Mouse (Mus musculus): ENCODE data around the gene Ttc17. TPM values are rescaled to one million over a fixed set of nuclear protein-coding genes. Genes with fewer than 3 reads are reported as not detected.

The Ttc17 gene
- 34.5 and 38.7 TPM in 2 replicates for polyA plus RNA-seq (2012; ENCODE audit: insufficient read depth, insufficient read length, missing spikeins)

GRCm38 (mm10) chr2:94406083-94406957, at the start of gene Ttc17:
Gene Ttc17, minus strand, starts transcription at chr2:94406689.
- Histone ChIP-seq H3K4me1 (ENCODE audit: control insufficient read depth, insufficient read depth, low read length) (peaks cover 23% of the 10 kb centered on the region), H3K27ac (ENCODE audit: insufficient read depth, low read depth, low read length) (peak within 1 kb of the TSS; percentile 84), H3K4me3 (ENCODE audit: insufficient read depth, low read length) (peak within 1 kb of the TSS; percentile 81)
- TF ChIP-seq CTCF (IDR thresholded peaks at IDR 0.05; ENCODE audit: low read depth, low read length) (no peak), POLR2A (IDR thresholded peaks at IDR 0.05; ENCODE audit: borderline replicate concordance, low read depth, low read length) (peak; percentile 70; the same call in 1 of the 2 replicates)

GRCm38 (mm10) chr2:94449643-94450042, 43.2 kb upstream of the Ttc17 start:
- TF ChIP-seq POLR2A (IDR thresholded peaks at IDR 0.05; ENCODE audit: borderline replicate concordance, low read depth, low read length) = no peak
- no peak for TF ChIP-seq CTCF (IDR thresholded peaks at IDR 0.05; ENCODE audit: low read depth, low read length)
- H3K4me3 ChIP-seq (ENCODE audit: insufficient read depth, low read length) = no peak overlapping the region
- H3K27ac ChIP-seq (ENCODE audit: insufficient read depth, low read depth, low read length) = no peak overlapping the region
- H3K4me1 ChIP-seq (ENCODE audit: control insufficient read depth, insufficient read depth, low read length) = no peaks in the 10 kb centered on the region

GRCm38 (mm10) chr2:94436952-94437351, 30.5 kb upstream of the Ttc17 start:
- TF ChIP-seq POLR2A (IDR thresholded peaks at IDR 0.05; ENCODE audit: borderline replicate concordance, low read depth, low read length) = no peak
- no peak for TF ChIP-seq CTCF (IDR thresholded peaks at IDR 0.05; ENCODE audit: low read depth, low read length)
- peak overlapping the region; percentile 84 for H3K4me3 ChIP-seq (ENCODE audit: insufficient read depth, low read length)
- peak overlapping the region; percentile 58 for H3K27ac ChIP-seq (ENCODE audit: insufficient read depth, low read depth, low read length)
- peaks cover 35% of the 10 kb centered on the region for H3K4me1 ChIP-seq (ENCODE audit: control insufficient read depth, insufficient read depth, low read length)

- Histone ChIP-seq H3K4me3 (ENCODE audit: insufficient read depth, low read length) (no peak overlapping the region), H3K4me1 (ENCODE audit: control insufficient read depth, insufficient read depth, low read length) (peaks cover 48% of the 10 kb centered on the region), H3K27ac (ENCODE audit: insufficient read depth, low read depth, low read length) (no peak overlapping the region)
- TF ChIP-seq POLR2A (IDR thresholded peaks at IDR 0.05; ENCODE audit: borderline replicate concordance, low read depth, low read length) (no peak), CTCF (IDR thresholded peaks at IDR 0.05; ENCODE audit: low read depth, low read length) (no peak)
Observed at GRCm38 (mm10) chr2:94435481-94435880, 29.0 kb upstream of the Ttc17 start.

- no peak for TF ChIP-seq POLR2A (IDR thresholded peaks at IDR 0.05; ENCODE audit: borderline replicate concordance, low read depth, low read length)
- TF ChIP-seq CTCF (IDR thresholded peaks at IDR 0.05; ENCODE audit: low read depth, low read length) = no peak
- H3K4me1 ChIP-seq (ENCODE audit: control insufficient read depth, insufficient read depth, low read length) = peaks cover 50% of the 10 kb centered on the region
- H3K27ac ChIP-seq (ENCODE audit: insufficient read depth, low read depth, low read length) = no peak overlapping the region
- no peak overlapping the region for H3K4me3 ChIP-seq (ENCODE audit: insufficient read depth, low read length)
Observed at GRCm38 (mm10) chr2:94434833-94435232, 28.3 kb upstream of the Ttc17 start.

GRCm38 (mm10) chr2:94432214-94432613, 25.7 kb upstream of the Ttc17 start:
- no peak overlapping the region for H3K4me3 ChIP-seq (ENCODE audit: insufficient read depth, low read length)
- no peak for TF ChIP-seq CTCF (IDR thresholded peaks at IDR 0.05; ENCODE audit: low read depth, low read length)
- TF ChIP-seq POLR2A (IDR thresholded peaks at IDR 0.05; ENCODE audit: borderline replicate concordance, low read depth, low read length) = no peak
- H3K4me1 ChIP-seq (ENCODE audit: control insufficient read depth, insufficient read depth, low read length) = peaks cover 46% of the 10 kb centered on the region
- H3K27ac ChIP-seq (ENCODE audit: insufficient read depth, low read depth, low read length) = no peak overlapping the region

GRCm38 (mm10) chr2:94428456-94428855, 22.0 kb upstream of the Ttc17 start:
- TF ChIP-seq POLR2A (IDR thresholded peaks at IDR 0.05; ENCODE audit: borderline replicate concordance, low read depth, low read length) = no peak
- no peak for TF ChIP-seq CTCF (IDR thresholded peaks at IDR 0.05; ENCODE audit: low read depth, low read length)
- no peak overlapping the region for H3K27ac ChIP-seq (ENCODE audit: insufficient read depth, low read depth, low read length)
- H3K4me1 ChIP-seq (ENCODE audit: control insufficient read depth, insufficient read depth, low read length) = peaks cover 26% of the 10 kb centered on the region
- no peak overlapping the region for H3K4me3 ChIP-seq (ENCODE audit: insufficient read depth, low read length)

- H3K4me3 ChIP-seq (ENCODE audit: insufficient read depth, low read length) = peak overlapping the region; percentile 81
- no peak for TF ChIP-seq POLR2A (IDR thresholded peaks at IDR 0.05; ENCODE audit: borderline replicate concordance, low read depth, low read length)
- no peak overlapping the region for H3K27ac ChIP-seq (ENCODE audit: insufficient read depth, low read depth, low read length)
- H3K4me1 ChIP-seq (ENCODE audit: control insufficient read depth, insufficient read depth, low read length) = peaks cover 20% of the 10 kb centered on the region
Observed at GRCm38 (mm10) chr2:94407441-94407840, 952 bp upstream of the Ttc17 start.

- TF ChIP-seq CTCF (IDR thresholded peaks at IDR 0.05; ENCODE audit: low read depth, low read length) = no peak
- TF ChIP-seq POLR2A (IDR thresholded peaks at IDR 0.05; ENCODE audit: borderline replicate concordance, low read depth, low read length) = no peak
- Histone ChIP-seq H3K4me1 (ENCODE audit: control insufficient read depth, insufficient read depth, low read length) (peaks cover 22% of the 10 kb centered on the region), H3K4me3 (ENCODE audit: insufficient read depth, low read length) (peak overlapping the region; percentile 81), H3K27ac (ENCODE audit: insufficient read depth, low read depth, low read length) (peak overlapping the region; percentile 84; the same call in 1 of the 2 replicates)
Observed at GRCm38 (mm10) chr2:94407021-94407420, 532 bp upstream of the Ttc17 start.

- peaks cover 26% of the 10 kb centered on the region for H3K4me1 ChIP-seq (ENCODE audit: control insufficient read depth, insufficient read depth, low read length)
- H3K27ac ChIP-seq (ENCODE audit: insufficient read depth, low read depth, low read length) = peak overlapping the region; percentile 84
- TF ChIP-seq CTCF (IDR thresholded peaks at IDR 0.05; ENCODE audit: low read depth, low read length) (no peak), POLR2A (IDR thresholded peaks at IDR 0.05; ENCODE audit: borderline replicate concordance, low read depth, low read length) (no peak)
- H3K4me3 ChIP-seq (ENCODE audit: insufficient read depth, low read length) = peak overlapping the region; percentile 81
Observed at GRCm38 (mm10) chr2:94405397-94406082, 949 bp downstream of the Ttc17 start.
